Mouse (Mus musculus) lung, postnatal 0 days (tissue): ENCODE data around the gene Lyrm7. TPM values are rescaled to one million over a fixed set of nuclear protein-coding genes. Genes with fewer than 3 reads are reported as not detected.

Experiments
- ATAC-seq: fragments of 200-750 bp; cut with Nextera tagmentation; 2 replicates; pipeline ENCODE4 v1.8.0; 2017; ENCODE audit warnings: moderate library complexity
- DNase-seq: peaks from one replicate; pipeline ENCODE4 v3.0.0-alpha.2; 2016; ENCODE audit warnings: low spot score
- H3K27ac ChIP-seq: fragments of 300-500 bp; sonication (generic); 2 replicates; pipeline ENCODE4 v1.5.1; 2014; ENCODE audit warnings: antibody characterized with exemption, mild to moderate bottlenecking, low read length, mixed read lengths
- H3K27me3 ChIP-seq: fragments of 300-500 bp; sonication (generic); replicated peaks from 2 replicates; pipeline ENCODE4 v1.6.1; 2014; ENCODE audit warnings: low read length, mixed read lengths; ENCODE audit not compliant: insufficient read depth
- H3K36me3 ChIP-seq: fragments of 300-500 bp; sonication (generic); 2 replicates; pipeline ENCODE4 v1.6.1; 2014; ENCODE audit warnings: low read length, mixed read lengths; ENCODE audit not compliant: insufficient read depth
- H3K4me1 ChIP-seq: fragments of 300-500 bp; sonication (generic); 2 replicates; pipeline ENCODE4 v1.6.1; 2014; ENCODE audit warnings: antibody characterized with exemption, low read depth, low read length, mixed read lengths; ENCODE audit not compliant: insufficient read depth
- H3K4me2 ChIP-seq: fragments of 300-500 bp; sonication (generic); replicated peaks from 2 replicates; pipeline ENCODE4 v1.6.1; 2014; ENCODE audit warnings: low read depth, mild to moderate bottlenecking, low read length, moderate library complexity, mixed read lengths
- H3K4me3 ChIP-seq: fragments of 300-500 bp; sonication (generic); 2 replicates; pipeline ENCODE4 v1.5.1; 2014; ENCODE audit warnings: low read depth, low read length
- H3K9ac ChIP-seq: fragments of 300-500 bp; sonication (generic); replicated peaks from 2 replicates; pipeline ENCODE4 v1.6.1; 2014; ENCODE audit warnings: low read depth, mild to moderate bottlenecking
- H3K9me3 ChIP-seq: fragments of 300-500 bp; sonication (generic); 2 replicates; pipeline ENCODE4 v1.6.1; 2016; ENCODE audit warnings: low read length, mixed read lengths
- CTCF ChIP-seq: IDR thresholded peaks from 2 replicates; pipeline ENCODE4 v1.5.1; 2016; ENCODE audit warnings: antibody characterized with exemption, mild to moderate bottlenecking
- EP300 ChIP-seq: IDR thresholded peaks from 2 replicates; pipeline ENCODE4 v1.6.1; 2016; ENCODE audit warnings: antibody characterized with exemption, mild to moderate bottlenecking, control low read depth
- WGBS: fragments of 180-500 bp; shearing (Covaris S2); extraction: QIAGEN DNeasy Blood & Tissue Kit; methylation state at CpG from one replicate; pipeline ENCODE4 v1.1.7; 2014; 5-methylcytosine and 5-hydroxymethylcytosine counted together
- polyA plus RNA-seq: library from polyadenylated mRNA; unstranded; fragments of >200 nt; fragmentation: Nextera tagmentation; extraction: Ambion mirVana; gene quantifications from 2 replicates; pipeline ENCODE4 v1.2.1, GENCODE M21; 2015

Lyrm7 gene
- polyA plus RNA-seq, 1 experiment from 2014 or later = 3.1 TPM

GRCm38 (mm10) chr11:54878893-54879292, 18.2 kb upstream of the Lyrm7 start:
- no peak overlapping the region for H3K9ac ChIP-seq
- ATAC-seq = no peak
- no peak overlapping the region for H3K4me2 ChIP-seq
- H3K27ac ChIP-seq = no peak overlapping the region
- no peak overlapping the region for H3K4me3 ChIP-seq
- WGBS = 67% methylated on average over 6 of the region's 6 CpGs
- no peak for TF ChIP-seq EP300
- no peak for DNase-seq
- H3K4me1 ChIP-seq = peaks cover 6% of the 10 kb centered on the region; the same call in 1 of the 2 replicates
- H3K36me3 ChIP-seq = 0 out of 2 replicates have a peak, but pooled peaks cover under 1% of the 10 kb centered on the region
- no peaks in the 10 kb centered on the region for H3K9me3 ChIP-seq
- no peaks in the 10 kb centered on the region for H3K27me3 ChIP-seq

DNA sequence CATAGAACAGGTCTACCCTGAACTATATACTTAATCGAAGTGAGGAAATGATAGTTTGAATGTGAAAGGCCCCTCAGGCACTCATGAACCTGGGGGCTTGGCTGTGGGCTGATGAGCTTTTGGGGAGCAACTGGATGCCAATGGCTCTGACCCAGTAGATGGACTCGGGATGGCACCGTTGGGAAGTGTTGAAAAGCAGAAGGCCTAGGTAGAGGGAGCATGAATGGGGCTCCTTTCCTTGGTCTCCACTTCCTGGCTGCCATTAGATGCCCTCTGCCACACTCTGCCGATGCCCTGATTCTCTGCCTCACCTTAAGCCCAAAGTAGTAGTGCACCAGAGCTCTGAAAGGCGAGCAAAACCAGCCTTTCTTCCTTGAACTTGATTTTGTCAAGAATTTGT, 15.3 kb upstream of the Lyrm7 start:
- H3K4me3 ChIP-seq = no peak overlapping the region

DNA sequence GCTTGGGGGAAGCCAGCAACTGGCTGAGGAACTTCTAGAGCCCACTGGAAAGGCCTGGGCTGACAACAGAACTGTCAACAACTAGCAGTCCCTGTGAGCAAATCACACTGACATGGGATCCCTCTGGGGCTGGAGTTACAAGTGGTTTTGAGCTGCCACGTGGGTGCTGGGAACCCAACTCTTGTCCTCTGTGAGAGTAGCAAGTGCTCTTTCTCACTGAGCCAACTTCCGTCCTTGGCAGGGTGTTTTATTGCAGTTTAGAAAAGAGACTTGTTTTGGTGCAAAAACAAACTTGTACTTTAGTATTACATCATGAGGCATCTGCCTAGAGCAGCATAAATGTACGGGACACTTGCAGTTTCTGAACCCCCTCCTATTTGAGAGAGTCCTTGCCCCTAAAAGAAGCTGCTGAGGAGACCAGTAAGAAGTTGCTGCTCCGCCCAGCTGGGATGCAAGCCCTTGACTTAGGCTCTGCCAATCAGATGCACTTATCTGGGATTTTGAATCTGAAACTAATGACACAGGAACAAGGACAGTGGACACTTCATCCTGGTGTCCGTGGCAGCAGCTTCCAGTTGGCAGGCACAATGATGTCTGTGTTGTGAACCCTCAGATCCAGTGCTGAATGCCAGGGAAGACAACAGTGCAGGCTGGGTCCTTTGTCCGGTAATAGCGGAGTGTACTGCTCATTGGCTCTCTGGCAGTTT, 11.3 kb upstream of the Lyrm7 start:
- Histone ChIP-seq H3K4me2 (no peak overlapping the region), H3K27ac (no peak overlapping the region), H3K36me3 (peaks cover 18% of the 10 kb centered on the region), H3K4me1 (no peaks in the 10 kb centered on the region), H3K9ac (no peak overlapping the region), H3K9me3 (no peaks in the 10 kb centered on the region), H3K27me3 (no peaks in the 10 kb centered on the region), H3K4me3 (no peak overlapping the region)
- 70% methylated on average over 7 of the region's 7 CpGs for WGBS
- no peak for TF ChIP-seq EP300
- TF ChIP-seq CTCF = no peak
- no peak for ATAC-seq
- no peak for DNase-seq

More for the DNA sequence above, 15.3 kb upstream of the Lyrm7 start:
- H3K27me3 ChIP-seq = no peaks in the 10 kb centered on the region
- no peak overlapping the region for H3K4me2 ChIP-seq
- 83% methylated on average over 5 of the region's 5 CpGs for WGBS
- no peak for TF ChIP-seq CTCF
- TF ChIP-seq EP300 = no peak
- no peak for DNase-seq
- H3K36me3 ChIP-seq = peaks cover 17% of the 10 kb centered on the region
- H3K9ac ChIP-seq = no peak overlapping the region
- H3K9me3 ChIP-seq = no peaks in the 10 kb centered on the region
- peaks cover 4% of the 10 kb centered on the region; the same call in 1 of the 2 replicates for H3K4me1 ChIP-seq
- ATAC-seq = no peak
- no peak overlapping the region for H3K27ac ChIP-seq

DNA sequence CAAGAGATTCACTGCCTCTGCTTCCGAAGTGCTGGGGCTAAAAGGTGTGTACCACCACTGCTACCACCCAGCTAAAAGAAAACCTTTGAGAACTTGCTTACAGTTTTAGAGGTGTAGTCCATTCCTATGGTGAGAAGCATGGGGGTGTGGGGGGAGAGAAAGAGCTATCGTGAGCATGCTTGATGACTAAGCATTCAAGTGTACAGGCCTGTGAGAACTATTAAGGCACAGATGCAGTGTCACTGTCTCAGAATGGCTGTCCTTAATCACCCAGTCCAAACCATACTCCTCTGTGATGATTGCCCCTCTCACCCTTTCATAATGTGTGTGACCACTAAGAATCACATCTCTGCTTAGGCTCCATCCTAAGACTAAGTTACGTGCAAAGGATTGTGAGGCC, 8.6 kb upstream of the Lyrm7 start:
- no peak for TF ChIP-seq CTCF
- TF ChIP-seq EP300 = no peak
- Histone ChIP-seq H3K9ac (no peak overlapping the region), H3K9me3 (no peaks in the 10 kb centered on the region), H3K4me2 (no peak overlapping the region), H3K4me3 (no peak overlapping the region), H3K27me3 (no peaks in the 10 kb centered on the region), H3K27ac (no peak overlapping the region), H3K4me1 (no peaks in the 10 kb centered on the region), H3K36me3 (peaks cover 18% of the 10 kb centered on the region)
- ATAC-seq = no peak
- DNase-seq = no peak
- 67% methylated on average over 3 of the region's 3 CpGs for WGBS

- DNase-seq = no peak
- ATAC-seq = no peak
These were observed 7.7 kb upstream of the Lyrm7 start for GRCm38 (mm10) chr11:54868445-54868844.

DNA sequence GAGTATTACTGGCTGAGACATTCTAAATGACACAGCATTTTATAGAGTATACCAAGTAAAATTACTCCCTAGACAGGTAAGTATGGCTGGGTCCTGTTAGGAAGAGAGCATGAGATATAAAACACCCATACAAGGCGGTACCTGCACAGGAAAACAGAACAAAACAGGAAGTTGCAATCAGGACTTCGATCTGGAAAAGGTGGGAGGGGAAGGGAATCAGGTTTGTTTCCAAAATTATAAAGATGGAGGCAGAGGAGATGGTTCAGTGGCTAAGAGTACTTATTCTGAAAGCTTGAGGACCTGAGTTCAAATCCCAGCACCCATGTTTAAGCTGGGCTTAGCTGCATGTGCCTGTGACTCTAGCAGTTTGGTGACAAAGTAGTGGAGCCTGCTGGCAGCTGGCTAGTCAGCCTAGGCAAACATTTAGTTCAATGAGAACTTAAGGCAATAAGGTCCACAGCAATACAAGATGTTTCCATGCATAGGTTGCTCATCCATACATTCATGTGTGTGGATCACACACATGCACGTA, 7.3 kb upstream of the Lyrm7 start:
- Histone ChIP-seq H3K36me3 (peaks cover 11% of the 10 kb centered on the region; the same call in 1 of the 2 replicates), H3K27me3 (no peaks in the 10 kb centered on the region), H3K4me1 (no peaks in the 10 kb centered on the region), H3K9ac (no peak overlapping the region), H3K9me3 (no peaks in the 10 kb centered on the region), H3K4me2 (no peak overlapping the region; the same call in 1 of the 2 replicates), H3K4me3 (no peak overlapping the region), H3K27ac (no peak overlapping the region)
- DNase-seq (no peak), ATAC-seq (no peak)
- 67% methylated on average over 3 of the region's 3 CpGs for WGBS
- TF ChIP-seq EP300 (no peak), CTCF (no peak)

More at GRCm38 (mm10) chr11:54868445-54868844, 7.7 kb upstream of the Lyrm7 start:
- no peaks in the 10 kb centered on the region for H3K4me1 ChIP-seq
- no peak overlapping the region for H3K9ac ChIP-seq
- TF ChIP-seq CTCF (no peak), EP300 (no peak)
- H3K27ac ChIP-seq = no peak overlapping the region
- H3K9me3 ChIP-seq = no peaks in the 10 kb centered on the region
- H3K36me3 ChIP-seq = peaks cover 13% of the 10 kb centered on the region
- 72% methylated on average over 2 of the region's 2 CpGs for WGBS
- H3K4me2 ChIP-seq = no peak overlapping the region
- no peak overlapping the region for H3K4me3 ChIP-seq
- no peaks in the 10 kb centered on the region for H3K27me3 ChIP-seq
